ENCODE assay signal across 17 mouse cellular contexts in the genomic region with DNA sequence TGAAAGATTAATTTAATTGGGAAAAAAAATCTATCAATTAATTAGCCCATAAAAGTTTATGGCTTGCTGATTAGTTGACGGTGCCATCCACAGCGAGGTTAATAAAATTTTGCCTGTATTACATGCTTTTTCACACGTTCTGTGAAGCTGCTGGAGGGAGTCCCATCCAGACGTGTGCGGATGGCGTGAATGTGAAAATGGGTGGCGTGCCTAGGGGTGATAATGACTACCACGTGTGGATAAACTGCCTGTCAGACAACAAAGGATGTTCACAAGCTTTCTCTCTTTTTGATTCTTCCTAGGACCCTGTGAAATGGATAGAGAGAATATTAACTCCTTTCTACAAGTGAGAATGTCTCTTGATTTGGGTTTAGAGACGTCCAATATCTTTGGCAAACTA.
"Had no signal": no experiment of that assay in that cellular context is flagged by ENCODE, and none has a peak within 500 bp of the region (broad histone marks: within the 10 kb centered on the region; RNA-seq: fewer than 3 reads in every experiment).

No protein-coding gene starts in this region.

- H3K36me3 ChIP-seq: lung, embryonic 15.5 days; midbrain, embryonic 13.5 days; midbrain, embryonic 15.5 days; neural tube, embryonic 12.5 days; stomach, embryonic 15.5 days had no signal

- H3K4me3 ChIP-seq: lung, embryonic 15.5 days; megakaryocyte, embryonic 14.5 days; midbrain, embryonic 13.5 days; midbrain, embryonic 15.5 days; neural tube, embryonic 12.5 days; stomach, embryonic 15.5 days had no signal

- ATAC-seq: lung, postnatal 0 days; midbrain, embryonic 13.5 days; midbrain, embryonic 15.5 days had no signal

- H3K27ac ChIP-seq: lung, embryonic 15.5 days; macrophage; midbrain, embryonic 13.5 days; midbrain, embryonic 15.5 days; neural tube, embryonic 12.5 days; stomach, embryonic 15.5 days; stomach, postnatal 0 days had no signal

- DNase-seq: lung, adult 2 months; lung, postnatal 14 days; lung, postnatal 36 days; right cerebral cortex, postnatal 14 days; thymus, adult 2 months; thymus, postnatal 25 days; thymus, postnatal 4 days had no signal

- H3K9me3 ChIP-seq: lung, embryonic 15.5 days; midbrain, embryonic 13.5 days; midbrain, embryonic 15.5 days; neural tube, embryonic 12.5 days; stomach, embryonic 15.5 days had no signal

- H3K9ac ChIP-seq: lung, embryonic 15.5 days; midbrain, embryonic 13.5 days; midbrain, embryonic 15.5 days; neural tube, embryonic 12.5 days; stomach, embryonic 15.5 days had no signal

- H3K4me1 ChIP-seq: stomach, embryonic 15.5 days had no signal

- H3K27me3 ChIP-seq: lung, embryonic 15.5 days; midbrain, embryonic 13.5 days; midbrain, embryonic 15.5 days; neural tube, embryonic 12.5 days; stomach, embryonic 15.5 days had no signal

- H3K4me2 ChIP-seq: lung, embryonic 15.5 days; midbrain, embryonic 11.5 days; midbrain, embryonic 13.5 days; midbrain, embryonic 15.5 days; neural tube, embryonic 12.5 days; stomach, embryonic 15.5 days had no signal
